Mouse (Mus musculus) monocyte, adult 2 months (primary cell): ENCODE measurements around the gene Tbc1d12.

ENCODE experiments used
- DNase-seq, 2 experiments: peaks; one replicate each; pipeline ENCODE4 v3.0.0; 2022; ENCODE audit warnings: low spot score in 2 of 2, low read depth in 1 of 2

The Tbc1d12 gene

DNA sequence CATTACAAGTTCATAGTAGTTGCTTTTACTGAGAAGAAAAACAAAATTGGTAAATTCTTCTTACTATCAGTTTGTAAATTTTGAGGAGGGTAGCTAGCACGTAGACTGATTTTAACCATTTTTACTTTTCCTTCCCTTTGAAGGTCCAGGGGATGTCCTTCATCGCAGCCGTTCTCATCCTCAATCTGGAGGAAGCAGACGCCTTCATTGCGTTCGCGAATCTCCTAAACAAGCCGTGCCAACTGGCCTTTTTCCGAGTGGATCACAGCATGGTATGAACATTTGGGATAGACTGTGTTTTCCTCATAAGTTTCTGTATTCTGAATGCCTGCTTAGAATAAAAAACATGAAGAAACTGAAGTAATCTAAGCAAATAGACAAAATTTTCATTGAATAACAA, 77.4 kb downstream of the Tbc1d12 start:
- DNase-seq = no peak

DNA sequence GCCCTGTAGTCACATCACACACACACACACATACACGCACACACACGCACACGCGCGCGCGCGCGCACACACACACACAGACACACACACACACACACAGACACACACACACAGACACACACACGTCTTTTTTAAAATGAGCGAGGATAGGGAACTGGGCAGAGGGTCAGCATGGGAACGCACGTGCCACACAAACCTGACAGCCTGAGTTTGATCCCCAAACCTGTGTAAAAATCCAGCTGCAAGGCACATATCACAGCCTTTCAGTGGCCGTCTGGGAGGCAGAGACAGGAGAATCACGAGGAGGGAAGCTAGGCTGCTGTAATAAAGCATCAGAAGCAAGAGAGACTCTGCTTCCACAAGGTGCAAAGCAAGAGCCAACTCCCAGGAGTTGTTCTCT, 78.5 kb downstream of the Tbc1d12 start:
- DNase-seq = no peak

DNA sequence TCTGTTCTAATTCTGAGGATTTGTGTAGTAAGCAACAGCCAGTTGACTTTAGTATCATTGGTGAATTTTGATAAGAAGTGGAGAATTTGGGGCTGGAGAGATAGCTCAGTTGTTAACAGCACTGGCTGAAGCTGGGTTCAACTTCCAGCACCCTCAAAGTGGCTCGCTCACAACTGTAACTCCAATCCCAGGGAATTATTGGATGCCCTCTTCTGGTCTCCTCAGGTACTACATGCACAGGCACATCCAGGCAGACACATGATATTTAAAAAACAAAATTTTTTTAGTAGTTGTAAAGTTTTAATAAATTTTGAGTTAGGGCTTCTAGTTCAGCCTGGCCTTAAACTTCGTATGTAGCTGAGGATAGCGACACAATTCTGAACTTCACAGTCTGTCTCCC, 79.3 kb downstream of the Tbc1d12 start:
- no peak for DNase-seq

DNA sequence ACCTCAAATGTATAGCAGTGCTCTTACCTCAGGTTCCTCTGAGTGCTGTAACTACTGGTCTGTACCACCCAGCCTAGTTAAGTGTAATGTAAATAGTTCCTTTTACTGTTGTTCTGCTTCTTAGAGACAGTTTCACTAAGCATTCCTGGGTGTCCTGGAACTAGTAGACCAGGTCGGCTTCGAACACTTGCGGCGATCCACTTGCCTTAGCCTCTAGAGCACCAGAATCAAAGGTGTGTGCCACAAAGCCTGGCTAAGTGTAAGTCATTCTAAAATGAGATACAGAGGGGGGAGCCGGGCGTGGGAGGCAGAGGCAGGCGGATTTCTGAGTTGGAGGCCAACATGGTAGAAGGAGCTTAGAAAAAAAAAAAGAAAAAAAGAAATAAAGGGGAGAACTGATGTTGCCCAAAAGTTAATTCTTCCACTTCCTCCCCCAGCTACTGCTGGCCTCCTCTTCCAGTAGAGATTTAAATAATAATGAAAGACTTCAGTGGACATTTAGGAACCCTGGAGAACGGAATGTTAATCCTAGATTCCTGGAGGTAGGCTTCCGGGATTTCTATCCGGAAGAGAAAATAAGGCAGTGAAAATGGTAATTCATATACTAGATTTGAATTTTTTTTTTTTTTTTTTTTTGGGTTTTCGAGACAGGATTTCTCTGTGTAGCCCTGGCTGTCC, 92.2 kb downstream of the Tbc1d12 start:
- DNase-seq = no peak

DNA sequence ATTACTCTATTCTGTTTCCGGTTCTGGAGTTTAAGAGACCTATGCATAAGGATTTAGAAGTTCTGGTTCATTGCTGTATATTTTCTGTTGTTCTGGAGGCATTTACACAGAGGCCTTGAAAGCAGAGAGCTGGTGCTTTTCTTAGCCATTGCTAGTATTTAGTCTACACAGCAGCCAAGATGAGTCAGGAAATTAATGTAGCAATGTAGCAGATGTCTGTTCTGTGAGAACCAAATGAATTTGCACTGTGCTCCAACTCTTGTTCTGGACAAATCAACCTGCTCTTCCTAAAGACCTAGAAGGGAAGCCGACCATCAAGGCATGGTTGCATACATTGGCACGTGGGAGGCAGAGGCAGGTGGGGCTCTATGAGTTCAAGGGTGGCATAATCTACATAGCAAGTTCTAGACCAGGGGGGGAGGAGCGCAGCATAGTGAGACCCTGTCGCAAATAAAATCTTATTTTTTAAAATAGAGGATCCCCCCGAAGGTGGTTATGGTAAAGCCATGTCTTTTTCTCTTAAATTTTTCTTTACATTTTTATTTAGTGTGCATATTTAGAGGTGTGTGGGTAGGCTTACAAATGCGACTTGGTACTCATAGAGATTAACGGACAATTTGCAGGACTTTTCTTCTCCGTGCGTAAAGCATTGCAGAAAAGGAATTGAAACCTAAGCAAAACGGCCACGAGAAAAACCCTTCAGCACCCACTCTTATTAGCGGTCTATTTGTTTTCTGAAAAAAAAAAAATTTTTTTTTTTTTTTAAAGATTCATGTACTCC, 93.3 kb downstream of the Tbc1d12 start:
- no peak for DNase-seq

DNA sequence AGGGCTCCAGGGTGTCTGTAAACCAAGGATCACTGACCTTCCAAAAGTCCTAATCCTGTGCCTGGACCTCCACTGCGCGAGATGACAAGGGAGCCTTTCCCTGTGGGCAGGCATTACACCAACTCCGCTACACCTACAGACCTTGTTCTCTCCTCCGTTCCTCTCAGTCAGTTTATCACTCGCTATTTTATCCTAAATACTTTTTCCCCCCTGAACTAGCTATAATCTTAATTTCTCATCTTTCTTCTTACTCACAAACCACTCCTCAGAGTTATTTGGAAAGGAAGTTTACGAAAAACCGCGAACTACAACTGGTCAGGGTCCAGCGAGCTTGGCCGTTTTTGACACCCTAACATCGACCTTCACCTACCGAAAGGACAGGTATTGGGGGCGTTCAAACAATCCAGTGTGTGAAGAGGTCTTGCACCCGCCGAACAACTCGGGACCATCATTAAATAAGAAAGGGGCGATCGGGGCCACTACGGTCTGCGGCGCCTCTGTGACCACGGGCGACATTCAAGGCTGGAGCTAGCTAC, 93.9 kb downstream of the Tbc1d12 start:
- no peak for DNase-seq

DNA sequence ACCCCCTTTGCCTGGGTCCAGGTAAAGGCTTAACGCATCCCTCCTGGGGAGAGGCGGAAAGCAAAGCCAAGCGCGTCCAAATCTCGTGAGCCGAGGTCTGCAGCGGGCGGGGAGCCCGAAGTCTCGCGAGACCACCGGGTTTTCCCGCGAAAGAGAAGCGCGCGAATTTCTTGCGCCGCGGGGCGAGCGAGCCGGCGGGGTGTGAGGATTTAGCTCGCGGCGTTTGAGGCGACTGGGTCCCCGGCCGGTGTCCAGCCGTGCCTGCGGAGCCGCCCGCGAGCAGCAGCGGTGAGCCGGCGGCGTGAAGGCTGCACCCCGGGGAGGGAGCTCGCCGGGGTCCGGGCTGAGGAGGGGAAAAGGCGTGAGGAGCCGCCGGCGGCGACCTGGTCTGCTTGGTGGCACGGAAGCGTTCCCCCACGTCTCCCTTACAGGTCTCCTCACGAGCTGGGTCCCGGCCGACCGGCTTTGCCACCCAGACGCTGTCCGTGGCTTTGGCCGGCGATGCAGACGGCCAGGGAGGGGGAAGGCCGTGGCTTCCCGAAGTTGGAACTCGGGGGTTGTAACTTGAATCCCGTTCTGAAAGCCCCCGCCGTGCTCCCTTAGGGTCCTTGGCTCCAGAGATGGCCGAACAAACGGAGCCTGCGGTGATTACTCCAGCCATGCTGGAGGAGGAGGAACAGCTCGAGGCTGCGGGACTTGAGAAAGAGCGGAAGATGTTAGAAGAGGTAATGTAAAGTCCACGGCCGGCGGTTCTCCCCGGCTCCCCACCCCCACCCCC, 94.6 kb downstream of the Tbc1d12 start, which contains the start of gene Hells:
TSS of gene Hells (plus strand) at position 128 of the 778 bp plus-strand sequence.
- DNase-seq = peak; percentile 54 to 74

DNA sequence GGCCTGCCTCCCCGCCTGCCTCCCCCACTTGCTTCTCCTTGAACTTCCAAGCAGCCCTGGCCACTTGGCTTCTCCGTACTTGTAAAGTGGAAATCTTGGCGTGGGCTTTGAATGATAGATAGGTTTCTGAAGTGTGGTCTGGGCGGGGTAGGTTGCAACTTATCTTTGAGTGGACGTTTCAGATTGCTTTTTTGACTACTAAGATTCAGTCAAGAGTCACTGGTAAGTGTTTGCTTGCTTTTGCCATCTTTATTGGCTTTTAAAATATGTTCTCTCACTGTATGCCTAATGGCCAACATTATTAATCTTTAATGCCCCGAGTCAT, 95.1 kb downstream of the Tbc1d12 start:
- DNase-seq = no peak

DNA sequence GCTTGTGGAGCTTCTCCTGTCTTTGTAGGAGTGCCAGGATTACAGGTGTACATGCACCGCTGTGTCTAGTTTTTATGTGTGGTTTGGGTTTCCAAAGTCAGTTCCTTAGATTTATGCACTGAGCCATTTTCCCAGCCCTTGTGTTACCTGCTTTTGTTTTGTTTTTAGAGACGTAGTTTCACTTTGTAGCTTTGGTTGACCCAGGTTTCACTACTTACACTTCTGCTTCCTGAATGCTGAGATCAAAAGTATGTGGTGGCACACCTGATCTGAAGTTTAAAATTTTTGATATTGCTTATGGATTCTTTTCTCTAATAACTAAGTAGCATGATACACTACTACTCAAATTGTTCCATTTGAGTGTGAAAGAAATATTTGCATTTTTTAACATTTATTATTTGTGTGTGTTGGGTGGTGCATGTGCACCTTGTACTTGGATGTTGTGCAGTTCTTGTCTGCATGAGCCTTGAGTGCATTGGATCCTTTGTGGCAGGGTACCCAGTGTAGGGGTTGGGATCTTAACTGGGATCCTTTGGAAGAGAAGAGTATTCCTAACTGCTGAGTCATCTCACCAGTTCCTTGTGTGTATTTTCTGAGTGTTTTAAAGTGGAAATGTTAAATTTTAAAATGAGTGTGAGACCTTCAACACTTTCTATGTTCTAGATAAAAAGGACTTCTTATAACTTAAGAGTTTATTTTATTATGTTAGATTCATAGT, 108.4 kb downstream of the Tbc1d12 start:
- DNase-seq = no peak
